Mouse (Mus musculus): ENCODE data around the gene Tmem45a. TPM values are rescaled to one million over a fixed set of nuclear protein-coding genes. Genes with fewer than 3 reads are reported as not detected.

The Tmem45a gene
- total RNA-seq, 2 experiments from 2014 or later = 7.3 to 10.2 TPM

- DNase-seq (ENCODE audit: low spot score in 2 of 2) = no peak
These were observed 86.4 kb downstream of the Tmem45a start for GRCm38 (mm10) chr16:56799541-56800029.

- no peak for DNase-seq (ENCODE audit: low spot score in 2 of 2)
These were observed 87.1 kb downstream of the Tmem45a start for GRCm38 (mm10) chr16:56798873-56799272.

DNA sequence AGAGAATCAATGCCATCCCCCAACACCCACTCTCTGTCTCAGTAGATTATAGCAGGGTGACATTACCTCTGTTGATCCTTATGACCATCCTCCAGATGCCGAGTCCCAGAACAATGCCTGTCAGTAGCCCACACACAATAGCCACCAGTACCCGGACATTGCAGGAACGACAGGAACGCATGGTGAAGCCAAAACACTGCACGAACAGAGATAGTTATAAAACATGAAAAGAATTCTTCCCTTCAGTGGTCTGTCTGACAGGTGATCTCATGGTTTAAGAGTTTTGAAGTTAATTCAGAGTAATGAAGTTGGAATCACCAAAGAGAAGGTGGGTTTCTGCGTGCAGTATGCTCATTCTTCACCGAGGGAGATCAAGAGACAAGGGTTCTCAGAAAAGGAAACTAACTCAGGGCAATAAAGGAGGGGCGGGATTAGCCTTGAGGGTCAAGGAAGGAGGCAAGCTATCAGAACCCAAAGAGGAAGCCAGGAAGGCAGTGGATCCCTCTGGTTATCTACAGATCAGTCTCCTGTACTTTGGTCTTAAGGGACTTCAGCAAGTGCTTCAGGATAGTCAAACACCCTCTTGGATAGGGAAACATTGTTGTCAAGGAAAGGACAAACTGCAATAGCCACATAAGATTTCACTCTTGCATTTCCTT lies 90.4 kb downstream of the Tmem45a start, which contains the start of gene Adgrg7:
Gene Adgrg7 (minus strand): TSS at position 375 of the 659 bp plus-strand sequence.
- DNase-seq (ENCODE audit: low spot score in 2 of 2) = no peak

- DNase-seq (ENCODE audit: low spot score in 2 of 2) = no peak
These were observed 91.4 kb downstream of the Tmem45a start for GRCm38 (mm10) chr16:56794383-56795144.

DNA sequence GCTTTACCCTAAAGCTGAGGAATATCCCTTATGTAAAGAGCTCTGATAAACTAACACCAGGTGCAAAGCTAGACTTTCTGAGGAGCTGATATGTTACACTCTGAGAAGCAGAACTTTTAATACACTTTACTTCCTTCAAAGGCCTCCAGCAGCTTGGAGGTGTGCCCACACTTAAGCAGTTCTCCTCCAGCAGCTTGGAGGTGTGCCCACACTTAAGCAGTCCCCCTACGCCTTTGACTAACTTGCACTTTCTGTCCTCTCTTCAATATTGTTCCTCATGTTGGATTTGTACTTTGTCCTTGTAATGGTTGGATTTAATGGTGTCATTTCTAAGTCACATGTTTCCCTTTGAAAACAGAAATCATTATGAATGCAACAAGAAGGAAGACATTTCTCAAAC lies 92.2 kb downstream of the Tmem45a start:
- no peak for DNase-seq (ENCODE audit: low spot score in 2 of 2)

DNA sequence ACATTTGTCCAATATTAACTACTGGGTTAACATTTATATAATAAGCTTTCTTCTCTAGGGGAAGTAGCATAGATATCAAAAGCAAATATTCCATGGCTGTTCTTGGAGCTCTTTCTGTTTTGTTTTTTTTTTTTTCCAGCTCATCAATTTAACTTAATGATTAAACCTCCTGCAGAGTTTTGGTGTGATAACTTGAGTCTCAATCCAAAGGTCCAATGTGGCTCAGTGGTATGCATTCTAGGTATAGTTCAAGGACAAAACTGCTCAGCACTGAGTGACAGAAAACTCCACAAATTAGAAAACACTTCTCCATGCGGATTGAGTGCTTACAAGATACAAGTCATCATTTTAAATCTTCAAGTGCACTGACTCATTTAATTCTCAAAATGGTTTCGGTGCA lies 100.0 kb downstream of the Tmem45a start:
- DNase-seq (ENCODE audit: low spot score in 2 of 2) = no peak

- no peak for DNase-seq (ENCODE audit: low spot score in 2 of 2)
These were observed 114.5 kb downstream of the Tmem45a start for GRCm38 (mm10) chr16:56771163-56772105.

Other genes with a start within 250 kb of the Tmem45a start
- gene Tfg, start 168.7 kb downstream of the Tmem45a start, total RNA-seq (2021) = 10 to 100 TPM; 71.2 to 78.4 TPM
- gene Adgrg7, start 90.3 kb downstream of the Tmem45a start, total RNA-seq (2021) = not detected
- not detected for gene Lnp1, start 41.9 kb upstream of the Tmem45a start, total RNA-seq (2021)
- gene Tmem45a2, start 185.2 kb upstream of the Tmem45a start, total RNA-seq (2021) = under 1 TPM; 0.08 to 0.20 TPM
- 10 to 100 TPM; 60.8 to 64.5 TPM for gene Tomm70a, start 235.5 kb upstream of the Tmem45a start, total RNA-seq (2021)